Mouse (Mus musculus): Measurements from ENCODE around the gene Pus10.

- TF ChIP-seq POLR2A (IDR thresholded peaks at IDR 0.05; ENCODE audit: control insufficient read depth, extremely low read depth, insufficient read depth, low read length, poor library complexity) (no peak), CTCF (IDR thresholded peaks at IDR 0.05; ENCODE audit: borderline replicate concordance, control insufficient read depth, extremely low read depth, insufficient read depth, low read length, poor library complexity) (no peak)
Observed at GRCm38 (mm10) chr11:23699414-23700095, 34.1 kb downstream of the Pus10 start.
